Mouse (Mus musculus) sigmoid colon, adult 10 weeks (tissue): ENCODE measurements around the gene Mtmr1. TPM values are rescaled to one million over a fixed set of nuclear protein-coding genes. Genes with fewer than 3 reads are reported as not detected.

ENCODE experiments used
- polyA plus RNA-seq: library from polyadenylated mRNA; stranded (reverse); fragments of 350-450 nt; fragmentation: Illumina TruSeq; extraction: RNeasy Lipid Tissue Mini Kit (QIAGEN cat#74804); gene quantifications from one replicate; pipeline ENCODE4 v1.2.3, GENCODE M21; 2014; ENCODE audit warnings: low read depth, low replicate concordance

Gene Mtmr1
- polyA plus RNA-seq = 56.7 TPM

DNA sequence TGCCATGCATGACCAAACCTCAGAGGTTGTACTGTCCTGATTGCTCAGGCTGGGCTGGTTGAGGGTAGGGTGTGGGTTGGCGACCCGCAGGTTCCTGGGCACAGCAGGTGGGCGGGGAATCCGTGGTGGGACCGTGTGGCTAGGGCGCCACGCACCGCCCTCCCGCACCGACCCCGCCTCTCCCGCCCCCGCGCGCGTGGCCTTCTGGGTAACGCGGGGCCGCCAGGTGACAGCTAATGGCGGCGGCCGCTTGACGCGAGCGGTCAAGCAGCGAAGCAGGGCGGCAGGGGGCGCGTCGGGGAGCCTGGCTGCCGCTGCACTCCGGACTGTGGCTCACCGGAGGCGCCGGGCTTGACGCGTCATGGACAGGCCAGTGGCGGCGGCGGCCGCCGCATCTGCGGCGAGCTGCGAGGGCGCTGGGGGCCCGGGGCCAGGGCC, at the start of gene Mtmr1:
Gene Mtmr1 (plus strand): TSS at position 207 of the 438 bp plus-strand sequence.

Other genes starting within 250 kb of the Mtmr1 start
- 136 TPM for gene Mtm1, start 154.0 kb upstream of the Mtmr1 start, polyA plus RNA-seq
- 15.7 TPM for gene Cd99l2, start 128.1 kb downstream of the Mtmr1 start, polyA plus RNA-seq
- gene Hmgb3, start 191.2 kb downstream of the Mtmr1 start, polyA plus RNA-seq = 136 TPM